Mouse (Mus musculus) limb, embryonic 10.5 days (tissue): ENCODE results near the gene Vmn1r41. TPM values are rescaled to one million over a fixed set of nuclear protein-coding genes. Genes with fewer than 3 reads are reported as not detected.

ENCODE experiments used
- DNase-seq: peaks from one replicate; pipeline ENCODE4 v3.0.0-alpha.2; 2017; ENCODE audit warnings: low spot score
- H3K27ac ChIP-seq: fragments of 300-500 bp; sonication (generic); 2 replicates; pipeline ENCODE4 v1.5.1; 2016; ENCODE audit warnings: mild to moderate bottlenecking
- H3K27me3 ChIP-seq: fragments of 300-500 bp; sonication (generic); 2 replicates; pipeline ENCODE4 v1.6.1; 2016; ENCODE audit warnings: low read depth, mild to moderate bottlenecking; ENCODE audit not compliant: poor library complexity, severe bottlenecking
- H3K36me3 ChIP-seq: fragments of 300-500 bp; sonication (generic); 2 replicates; pipeline ENCODE4 v1.6.1; 2016; ENCODE audit warnings: mild to moderate bottlenecking, moderate library complexity
- H3K4me1 ChIP-seq: fragments of 300-500 bp; sonication (generic); 2 replicates; pipeline ENCODE4 v1.6.1; 2016
- H3K4me3 ChIP-seq: fragments of 300-500 bp; sonication (generic); 2 replicates; pipeline ENCODE4 v1.5.1; 2016; ENCODE audit warnings: mild to moderate bottlenecking, moderate library complexity
- H3K9me3 ChIP-seq: fragments of 300-500 bp; sonication (generic); replicated peaks from 2 replicates; pipeline ENCODE4 v1.6.1; 2016; ENCODE audit warnings: mild to moderate bottlenecking
- WGBS: fragments of 180-500 bp; shearing (Covaris S2); methylation state at CpG from one replicate; pipeline ENCODE4 v1.1.7; 2016; 5-methylcytosine and 5-hydroxymethylcytosine counted together
- polyA plus RNA-seq: library from polyadenylated mRNA; unstranded; fragments of >200 nt; fragmentation: Nextera tagmentation; extraction: Ambion mirVana; gene quantifications from 2 replicates; pipeline ENCODE4 v1.2.1, GENCODE M21; 2016

Gene Vmn1r41
- polyA plus RNA-seq, result not detected in 2 replicates

DNA sequence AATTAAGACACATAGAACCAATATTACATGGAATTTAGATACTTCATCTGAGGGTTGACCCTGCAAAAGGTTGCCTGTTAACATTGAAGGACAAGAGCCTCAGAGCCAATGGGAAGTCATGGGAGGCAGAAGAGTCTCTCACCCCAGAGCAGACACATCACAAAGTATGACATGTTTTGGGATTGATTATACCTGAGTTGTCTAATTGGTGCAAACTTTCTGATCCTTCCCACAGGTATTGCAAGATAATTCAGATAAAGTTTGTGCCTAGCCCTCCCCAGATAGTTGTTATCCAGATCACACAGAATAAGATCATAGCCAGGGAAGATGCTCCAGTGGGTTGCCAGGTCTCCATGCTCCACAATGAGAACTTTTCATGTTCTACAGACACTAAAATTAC, at the start of gene Vmn1r41:
TSS of gene Vmn1r41 (plus strand) at position 301 of the 400 bp plus-strand sequence.
- H3K4me3 ChIP-seq, result no peak within 1 kb of the TSS
- no peaks in the 10 kb centered on the region for H3K27me3 ChIP-seq
- H3K9me3 ChIP-seq, result no peaks in the 10 kb centered on the region
- no peak for DNase-seq
- no peaks in the 10 kb centered on the region for H3K4me1 ChIP-seq
- no peak within 1 kb of the TSS for H3K27ac ChIP-seq
- no peaks in the 10 kb centered on the region for H3K36me3 ChIP-seq

DNA sequence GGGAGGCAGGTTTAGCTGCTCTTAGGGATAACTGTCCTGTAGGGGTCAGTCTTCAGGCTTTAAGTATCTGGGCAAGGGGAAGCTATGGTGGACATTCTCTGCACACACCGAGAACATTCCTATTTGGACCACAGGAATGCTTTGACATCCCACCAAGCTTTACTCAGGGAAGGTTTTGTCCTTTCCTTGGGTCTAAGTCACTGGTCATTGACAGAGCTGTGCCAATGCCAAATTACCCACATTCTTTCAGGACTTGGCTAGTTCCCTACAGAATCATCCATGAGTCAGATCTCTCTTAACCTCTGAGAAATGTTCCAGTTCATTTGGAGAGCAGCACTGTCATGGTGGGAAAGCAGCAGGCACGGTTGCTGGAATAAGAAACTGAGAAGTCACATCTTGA, 33.9 kb upstream of the Vmn1r41 start:
- no peaks in the 10 kb centered on the region for H3K36me3 ChIP-seq
- H3K4me1 ChIP-seq, result no peaks in the 10 kb centered on the region
- 75% methylated on average over 2 of the region's 2 CpGs for WGBS
- no peaks in the 10 kb centered on the region for H3K9me3 ChIP-seq
- H3K4me3 ChIP-seq, result no peak overlapping the region
- H3K27me3 ChIP-seq, result no peaks in the 10 kb centered on the region
- no peak overlapping the region for H3K27ac ChIP-seq
- no peak for DNase-seq

DNA sequence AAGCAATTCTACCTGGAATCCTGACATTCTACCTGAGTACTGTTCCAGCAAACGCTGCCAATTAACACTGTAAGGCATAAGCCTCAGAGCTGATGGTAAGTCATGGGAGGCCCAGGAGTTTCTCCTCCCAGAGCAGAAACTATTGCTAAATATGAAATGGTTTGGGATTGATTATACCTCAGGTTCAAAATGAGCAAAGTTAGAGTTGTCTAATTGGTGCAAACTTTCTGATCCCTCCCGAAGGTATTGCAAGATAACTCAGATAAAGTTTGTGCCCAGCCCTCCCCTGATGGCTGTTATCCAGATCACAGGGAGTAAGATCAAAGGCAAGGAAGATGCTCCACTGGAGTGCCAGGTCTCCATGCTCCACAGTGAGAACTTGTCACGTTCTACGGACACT, 33.3 kb upstream of the Vmn1r41 start, which contains the start of gene Vmn1r40:
TSS of gene Vmn1r40 (plus strand) at position 301 of the 400 bp plus-strand sequence.
- WGBS, result 85% methylated on average over 4 of the region's 4 CpGs
- H3K27me3 ChIP-seq, result no peaks in the 10 kb centered on the region
- H3K4me3 ChIP-seq, result no peak within 1 kb of the TSS

DNA sequence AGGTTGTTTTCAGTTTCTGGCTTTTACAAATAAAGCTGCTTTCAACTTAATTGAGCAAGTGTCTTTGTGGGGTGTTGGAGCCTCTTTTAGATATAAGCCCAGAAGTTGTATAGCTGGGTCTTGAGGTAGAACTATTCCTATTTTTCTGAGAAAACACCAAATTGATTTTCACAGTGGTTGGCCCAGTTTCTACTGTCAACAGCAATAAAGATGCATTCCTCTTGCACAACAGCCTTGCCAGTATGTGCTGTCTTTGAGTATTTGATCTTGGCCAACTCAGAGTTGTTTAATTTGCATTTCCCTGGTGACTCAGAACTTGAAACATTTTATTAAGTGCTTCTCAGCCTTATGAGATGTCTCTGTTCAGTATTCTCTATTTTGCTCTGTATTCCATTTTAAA, 22.5 kb upstream of the Vmn1r41 start:
- Histone ChIP-seq H3K36me3 (no peaks in the 10 kb centered on the region), H3K4me3 (no peak overlapping the region), H3K27me3 (no peaks in the 10 kb centered on the region), H3K4me1 (no peaks in the 10 kb centered on the region), H3K27ac (no peak overlapping the region), H3K9me3 (no peaks in the 10 kb centered on the region)
- DNase-seq, result no peak

More for the DNA sequence above, 33.3 kb upstream of the Vmn1r41 start, which contains the start of gene Vmn1r40:
- Histone ChIP-seq H3K4me1 (no peaks in the 10 kb centered on the region), H3K9me3 (no peaks in the 10 kb centered on the region), H3K36me3 (no peaks in the 10 kb centered on the region), H3K27ac (no peak within 1 kb of the TSS)
- no peak for DNase-seq

GRCm38 (mm10) chr6:89742811-89743210, 2.2 kb downstream of the Vmn1r41 start:
- Histone ChIP-seq H3K27me3 (no peaks in the 10 kb centered on the region), H3K4me1 (no peaks in the 10 kb centered on the region), H3K27ac (no peak overlapping the region), H3K4me3 (no peak overlapping the region), H3K9me3 (no peaks in the 10 kb centered on the region), H3K36me3 (no peaks in the 10 kb centered on the region)
- no peak for DNase-seq

DNA sequence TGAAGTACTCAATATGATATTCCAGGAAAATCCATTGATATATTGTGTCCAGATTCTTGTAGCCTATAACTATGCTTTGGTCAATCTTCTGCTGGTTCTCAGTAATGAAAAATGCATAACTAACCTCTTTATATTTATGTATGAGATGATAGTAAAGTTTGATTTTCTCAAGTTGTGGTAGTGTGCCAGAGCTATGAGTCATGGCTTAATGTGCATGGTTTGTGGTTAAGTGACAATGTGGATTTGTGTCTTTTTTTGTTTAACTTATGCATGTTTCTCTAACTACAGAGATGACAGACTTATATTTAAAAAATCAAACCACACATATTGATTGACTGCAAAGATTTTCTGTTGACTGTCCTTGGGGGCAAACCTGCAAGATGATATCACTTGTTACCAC, 49.7 kb downstream of the Vmn1r41 start:
- no peaks in the 10 kb centered on the region for H3K4me1 ChIP-seq
- no peaks in the 10 kb centered on the region for H3K36me3 ChIP-seq
- H3K27me3 ChIP-seq, result no peaks in the 10 kb centered on the region
- DNase-seq, result no peak
- H3K27ac ChIP-seq, result no peak overlapping the region
- no peak overlapping the region for H3K4me3 ChIP-seq
- no peaks in the 10 kb centered on the region for H3K9me3 ChIP-seq

Other genes with a start within 250 kb of the Vmn1r41 start
- gene Chchd6, start 145.1 kb upstream of the Vmn1r41 start, polyA plus RNA-seq, result 66.0 and 68.8 TPM in 2 replicates
- gene Txnrd3, start 96.8 kb upstream of the Vmn1r41 start, polyA plus RNA-seq, result 9.5 and 11.0 TPM in 2 replicates
- not detected in 2 replicates for gene Vmn1r40, start 33.2 kb upstream of the Vmn1r41 start, polyA plus RNA-seq
- not detected in 2 replicates for gene Vmn1r42, start 135.6 kb downstream of the Vmn1r41 start, polyA plus RNA-seq
- gene Vmn1r43, start 135.6 kb downstream of the Vmn1r41 start, polyA plus RNA-seq, result not detected in 2 replicates
- not detected in 2 replicates for gene Vmn1r44, start 142.9 kb downstream of the Vmn1r41 start, polyA plus RNA-seq
- gene Vmn1r45, start 199.8 kb downstream of the Vmn1r41 start, polyA plus RNA-seq, result not detected in 2 replicates
- not detected in 2 replicates for gene Vmn1r46, start 228.5 kb downstream of the Vmn1r41 start, polyA plus RNA-seq